Mouse (Mus musculus): ENCODE measurements around the gene Hectd4. TPM values are rescaled to one million over a fixed set of nuclear protein-coding genes. Genes with fewer than 3 reads are reported as not detected.

The Hectd4 gene
- polyA plus RNA-seq, 1 experiment from 2014 or later: 7.8 TPM

DNA sequence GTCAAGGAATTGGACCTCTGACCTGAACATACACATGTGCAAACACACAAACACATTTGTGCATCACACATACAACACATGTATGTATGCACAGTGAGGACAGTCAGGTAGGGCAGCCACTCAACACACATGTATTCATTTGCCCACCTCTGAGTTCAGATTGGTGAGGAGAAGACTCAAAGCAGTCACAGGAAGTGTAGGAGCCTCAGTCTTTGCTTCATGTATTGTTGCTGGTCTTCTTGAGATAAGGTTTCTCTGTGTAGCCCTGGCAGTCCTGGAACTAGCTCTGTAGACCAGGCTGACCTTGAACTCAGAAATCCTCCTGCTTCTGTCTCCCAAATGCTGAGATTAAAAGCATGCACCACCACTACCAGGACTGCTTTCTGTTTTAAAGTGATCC is 21.2 kb downstream of the Hectd4 start:
- no peaks in the 10 kb centered on the region for H3K9me3 ChIP-seq
- H3K4me3 ChIP-seq: no peak overlapping the region
- no peaks in the 10 kb centered on the region for H3K36me3 ChIP-seq
- H3K27me3 ChIP-seq: no peaks in the 10 kb centered on the region
- no peak for ATAC-seq (ENCODE audit: insufficient number of reproducible peaks, insufficient read depth, low FRiP score, low TSS enrichment)
- no peaks in the 10 kb centered on the region for H3K4me1 ChIP-seq
- no peak overlapping the region for H3K4me2 ChIP-seq (replicated peaks)
- H3K9ac ChIP-seq: no peak overlapping the region
- H3K27ac ChIP-seq: no peak overlapping the region

- H3K9ac ChIP-seq: no peak overlapping the region
- 55% methylated on average over 1 of the region's 1 CpGs for WGBS
- no peaks in the 10 kb centered on the region for H3K4me1 ChIP-seq
Measured at GRCm38 (mm10) chr5:121242261-121242660, 22.2 kb downstream of the Hectd4 start.

DNA sequence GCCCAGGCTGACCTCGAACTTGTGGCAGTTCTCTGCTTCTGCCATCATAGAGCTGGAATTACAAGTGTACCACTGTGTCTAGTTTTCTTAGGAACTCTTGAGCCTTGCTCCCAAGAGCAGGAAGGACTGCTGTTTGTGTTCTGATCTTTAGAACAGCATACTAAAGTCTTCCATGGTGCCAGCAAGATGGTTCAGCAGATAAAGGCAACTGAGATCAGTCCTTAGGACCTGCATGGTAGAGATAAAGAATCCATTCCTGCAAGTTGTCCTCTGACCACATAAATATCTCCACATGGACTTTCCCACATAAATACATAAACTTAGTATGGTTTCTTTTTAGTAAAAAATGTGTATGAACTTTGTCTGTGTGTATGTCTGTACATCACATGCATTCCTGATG is 22.7 kb downstream of the Hectd4 start:
- no peaks in the 10 kb centered on the region for H3K4me1 ChIP-seq
- H3K9me3 ChIP-seq: no peaks in the 10 kb centered on the region
- no peak for ATAC-seq (ENCODE audit: insufficient number of reproducible peaks, insufficient read depth, low FRiP score, low TSS enrichment)
- no peak overlapping the region for H3K27ac ChIP-seq
- H3K9ac ChIP-seq: no peak overlapping the region
- H3K27me3 ChIP-seq: no peaks in the 10 kb centered on the region
- WGBS: 87% methylated on average over 1 of the region's 1 CpGs
- H3K36me3 ChIP-seq: no peaks in the 10 kb centered on the region
- H3K4me2 ChIP-seq (replicated peaks): no peak overlapping the region
- H3K4me3 ChIP-seq: no peak overlapping the region

More at GRCm38 (mm10) chr5:121242261-121242660, 22.2 kb downstream of the Hectd4 start:
- Histone ChIP-seq H3K36me3 (no peaks in the 10 kb centered on the region), H3K27ac (no peak overlapping the region), H3K27me3 (no peaks in the 10 kb centered on the region), H3K4me2 (replicated peaks) (no peak overlapping the region), H3K4me3 (no peak overlapping the region), H3K9me3 (no peaks in the 10 kb centered on the region)
- no peak for ATAC-seq (ENCODE audit: insufficient number of reproducible peaks, insufficient read depth, low FRiP score, low TSS enrichment)

DNA sequence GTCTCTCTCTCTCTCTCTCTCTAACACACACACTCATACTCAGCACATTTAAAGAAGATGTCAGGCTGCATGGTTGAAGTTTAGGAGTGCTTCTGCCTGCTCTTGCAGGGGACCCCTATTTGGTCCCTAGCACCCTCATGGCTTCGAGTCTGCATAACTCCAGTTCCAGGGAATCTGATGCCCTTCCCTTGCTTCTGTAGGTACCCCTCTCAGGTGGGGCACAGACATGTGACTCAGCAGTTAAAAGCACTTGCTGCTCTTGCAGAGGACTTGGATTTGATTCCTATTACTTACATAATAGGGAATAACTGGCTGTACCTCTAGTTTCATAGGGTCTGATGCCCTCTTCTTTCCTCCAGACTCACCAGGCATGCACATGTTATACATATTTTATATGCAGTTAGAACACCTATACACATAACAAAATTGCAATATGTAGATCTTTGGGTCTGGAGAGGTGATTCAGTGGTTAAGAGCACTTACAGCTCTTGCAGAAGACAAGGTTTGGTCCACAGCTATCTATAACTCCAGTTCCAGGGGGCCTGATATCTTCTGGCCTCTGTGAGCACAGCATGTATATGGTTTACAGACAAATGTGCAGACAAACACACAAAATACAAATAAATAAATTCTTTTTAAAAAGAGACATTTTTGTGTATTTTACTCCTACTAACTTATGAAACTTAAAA is 23.8 kb downstream of the Hectd4 start:
- Histone ChIP-seq H3K4me1 (no peaks in the 10 kb centered on the region), H3K27ac (no peak overlapping the region), H3K9me3 (no peaks in the 10 kb centered on the region), H3K4me3 (no peak overlapping the region), H3K36me3 (no peaks in the 10 kb centered on the region), H3K4me2 (replicated peaks) (no peak overlapping the region), H3K27me3 (no peaks in the 10 kb centered on the region), H3K9ac (no peak overlapping the region)
- WGBS: 94% methylated on average over 1 of the region's 1 CpGs
- ATAC-seq (ENCODE audit: insufficient number of reproducible peaks, insufficient read depth, low FRiP score, low TSS enrichment): no peak

GRCm38 (mm10) chr5:121244365-121244731 is 24.3 kb downstream of the Hectd4 start:
- H3K36me3 ChIP-seq: no peaks in the 10 kb centered on the region
- 89% methylated on average over 5 of the region's 5 CpGs for WGBS
- H3K4me2 ChIP-seq (replicated peaks): no peak overlapping the region
- H3K27ac ChIP-seq: no peak overlapping the region
- H3K27me3 ChIP-seq: no peaks in the 10 kb centered on the region
- H3K9ac ChIP-seq: no peak overlapping the region
- ATAC-seq (ENCODE audit: insufficient number of reproducible peaks, insufficient read depth, low FRiP score, low TSS enrichment): no peak
- no peak overlapping the region for H3K4me3 ChIP-seq
- no peaks in the 10 kb centered on the region for H3K4me1 ChIP-seq
- no peaks in the 10 kb centered on the region for H3K9me3 ChIP-seq

- Histone ChIP-seq H3K36me3 (no peaks in the 10 kb centered on the region), H3K9me3 (no peaks in the 10 kb centered on the region), H3K27me3 (no peaks in the 10 kb centered on the region), H3K4me3 (no peak overlapping the region), H3K4me2 (replicated peaks) (no peak overlapping the region), H3K9ac (no peak overlapping the region), H3K4me1 (no peaks in the 10 kb centered on the region), H3K27ac (no peak overlapping the region)
- WGBS: 84% methylated on average over 7 of the region's 7 CpGs
- no peak for ATAC-seq (ENCODE audit: insufficient number of reproducible peaks, insufficient read depth, low FRiP score, low TSS enrichment)
Measured at GRCm38 (mm10) chr5:121245201-121245600, 25.2 kb downstream of the Hectd4 start.

- Histone ChIP-seq H3K9ac (no peak overlapping the region), H3K4me1 (no peaks in the 10 kb centered on the region), H3K27ac (no peak overlapping the region), H3K9me3 (no peaks in the 10 kb centered on the region), H3K4me3 (no peak overlapping the region), H3K27me3 (no peaks in the 10 kb centered on the region), H3K36me3 (0 out of 2 replicates have a peak, but pooled peaks cover under 1% of the 10 kb centered on the region), H3K4me2 (replicated peaks) (no peak overlapping the region)
- no peak for ATAC-seq (ENCODE audit: insufficient number of reproducible peaks, insufficient read depth, low FRiP score, low TSS enrichment)
- WGBS: 82% methylated on average over 3 of the region's 3 CpGs
Measured at GRCm38 (mm10) chr5:121248766-121249394, 28.9 kb downstream of the Hectd4 start.

- H3K4me2 ChIP-seq (replicated peaks): no peak overlapping the region
- H3K36me3 ChIP-seq: peaks cover 9% of the 10 kb centered on the region; the same call in 1 of the 2 replicates
- H3K4me3 ChIP-seq: no peak overlapping the region
- no peak for ATAC-seq (ENCODE audit: insufficient number of reproducible peaks, insufficient read depth, low FRiP score, low TSS enrichment)
- H3K27ac ChIP-seq: no peak overlapping the region
- 89% methylated on average over 3 of the region's 3 CpGs for WGBS
- H3K9me3 ChIP-seq: no peaks in the 10 kb centered on the region
- no peaks in the 10 kb centered on the region for H3K27me3 ChIP-seq
- no peak overlapping the region for H3K9ac ChIP-seq
- H3K4me1 ChIP-seq: no peaks in the 10 kb centered on the region
Measured at GRCm38 (mm10) chr5:121249693-121250092, 29.7 kb downstream of the Hectd4 start.

DNA sequence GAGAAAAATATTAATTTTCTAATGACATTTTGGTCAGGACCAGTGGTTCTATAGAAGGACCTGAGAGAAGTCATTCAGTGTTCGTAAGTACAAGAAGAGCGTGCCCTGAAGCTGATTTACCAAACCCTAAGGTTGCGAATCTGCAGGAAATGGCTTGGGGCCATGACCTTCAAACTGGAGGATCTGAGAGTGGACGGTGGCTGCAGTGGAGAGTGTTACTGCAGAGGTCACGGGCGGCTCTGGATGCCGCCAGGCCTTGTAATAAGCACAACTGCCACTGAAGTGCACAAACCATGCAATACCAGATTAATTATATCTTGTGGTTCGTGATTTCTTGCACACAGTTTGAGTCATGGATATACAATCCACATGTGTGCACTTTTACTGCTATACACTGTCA is 31.8 kb downstream of the Hectd4 start:
- Histone ChIP-seq H3K36me3 (peaks cover 16% of the 10 kb centered on the region; the same call in 1 of the 2 replicates), H3K27ac (no peak overlapping the region), H3K4me1 (no peaks in the 10 kb centered on the region), H3K9me3 (no peaks in the 10 kb centered on the region), H3K4me3 (no peak overlapping the region), H3K9ac (no peak overlapping the region), H3K27me3 (no peaks in the 10 kb centered on the region), H3K4me2 (replicated peaks) (no peak overlapping the region)
- ATAC-seq (ENCODE audit: insufficient number of reproducible peaks, insufficient read depth, low FRiP score, low TSS enrichment): no peak
- WGBS: 49% methylated on average over 8 of the region's 8 CpGs

DNA sequence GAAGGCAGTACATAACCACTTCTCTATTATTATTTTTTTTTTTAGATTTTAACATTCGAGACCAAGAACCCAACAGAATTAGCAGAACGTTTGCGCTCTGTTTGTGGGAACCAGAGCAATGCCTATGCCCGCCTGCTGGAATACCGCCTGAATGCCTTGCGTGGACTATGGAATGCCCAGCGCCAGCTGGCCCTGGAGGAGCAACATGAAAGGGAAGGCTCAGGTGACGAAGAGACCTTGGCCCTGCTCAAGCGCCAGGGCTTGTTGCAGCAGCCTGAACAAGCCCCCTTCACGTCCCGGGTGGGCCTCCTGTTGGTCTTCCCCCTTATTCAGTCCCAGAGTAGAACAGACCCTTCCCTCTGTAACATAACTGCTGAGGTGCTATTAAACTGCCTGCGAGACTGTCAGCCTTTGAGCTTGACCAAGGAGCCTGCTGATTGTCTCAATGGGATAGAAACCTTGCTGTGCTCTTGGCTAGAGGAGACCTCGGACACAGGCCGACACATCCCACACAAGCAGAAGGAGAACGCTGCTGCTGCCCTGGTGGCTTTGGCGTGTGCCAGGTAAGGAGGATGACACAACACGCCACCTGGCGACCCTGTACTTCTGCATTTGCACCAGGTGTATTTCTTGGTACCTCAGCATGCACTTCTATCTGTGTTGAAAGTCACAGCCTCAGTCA is 33.9 kb downstream of the Hectd4 start:
- no peaks in the 10 kb centered on the region for H3K9me3 ChIP-seq
- H3K27me3 ChIP-seq: no peaks in the 10 kb centered on the region
- no peak for ATAC-seq (ENCODE audit: insufficient number of reproducible peaks, insufficient read depth, low FRiP score, low TSS enrichment)
- H3K4me2 ChIP-seq (replicated peaks): no peak overlapping the region
- H3K4me3 ChIP-seq: no peak overlapping the region
- H3K27ac ChIP-seq: no peak overlapping the region
- H3K4me1 ChIP-seq: no peaks in the 10 kb centered on the region
- 87% methylated on average over 18 of the region's 18 CpGs for WGBS
- H3K9ac ChIP-seq: no peak overlapping the region
- H3K36me3 ChIP-seq: peaks cover 19% of the 10 kb centered on the region; the same call in 1 of the 2 replicates

DNA sequence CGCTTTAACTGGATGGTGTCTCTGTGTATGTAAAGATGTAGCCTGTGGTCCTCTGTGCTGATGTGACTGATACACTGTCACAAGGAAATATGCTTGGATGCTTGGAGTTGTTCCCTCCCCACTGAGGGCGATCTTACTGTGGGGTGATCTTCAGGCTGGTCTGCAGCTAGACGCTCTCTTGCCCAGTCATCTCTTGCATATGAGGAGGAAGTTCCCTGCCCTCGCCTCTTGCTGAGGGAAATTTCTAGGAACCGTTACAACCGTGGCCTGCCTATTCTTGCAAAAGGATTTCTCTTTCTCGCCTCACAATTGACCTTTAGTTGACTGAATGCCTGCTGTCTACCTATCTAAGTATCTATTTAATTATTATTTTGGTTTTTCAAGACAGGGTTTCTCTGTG is 35.0 kb downstream of the Hectd4 start:
- H3K36me3 ChIP-seq: peaks cover 19% of the 10 kb centered on the region; the same call in 1 of the 2 replicates
- no peaks in the 10 kb centered on the region for H3K9me3 ChIP-seq
- H3K4me1 ChIP-seq: no peaks in the 10 kb centered on the region
- ATAC-seq (ENCODE audit: insufficient number of reproducible peaks, insufficient read depth, low FRiP score, low TSS enrichment): no peak
- H3K9ac ChIP-seq: no peak overlapping the region
- no peaks in the 10 kb centered on the region for H3K27me3 ChIP-seq
- 90% methylated on average over 7 of the region's 7 CpGs for WGBS
- no peak overlapping the region for H3K4me3 ChIP-seq
- no peak overlapping the region for H3K27ac ChIP-seq
- no peak overlapping the region for H3K4me2 ChIP-seq (replicated peaks)

- no peak overlapping the region for H3K4me2 ChIP-seq (replicated peaks)
- no peaks in the 10 kb centered on the region for H3K9me3 ChIP-seq
- no peaks in the 10 kb centered on the region for H3K4me1 ChIP-seq
- peaks cover 33% of the 10 kb centered on the region for H3K36me3 ChIP-seq
- H3K4me3 ChIP-seq: no peak overlapping the region
- H3K27ac ChIP-seq: no peak overlapping the region
- WGBS: 92% methylated on average over 3 of the region's 3 CpGs
- ATAC-seq (ENCODE audit: insufficient number of reproducible peaks, insufficient read depth, low FRiP score, low TSS enrichment): no peak
- H3K27me3 ChIP-seq: no peaks in the 10 kb centered on the region
- H3K9ac ChIP-seq: no peak overlapping the region
Measured at GRCm38 (mm10) chr5:121261806-121262205, 41.8 kb downstream of the Hectd4 start.
